Mouse (Mus musculus): ENCODE data around the gene Hist1h4b.

Hist1h4b gene

GRCm38 (mm10) chr13:23740256-23740840 is 16.5 kb upstream of the Hist1h4b start:
- no peak for DNase-seq (ENCODE audit: low read depth)

GRCm38 (mm10) chr13:23740910-23741309 is 15.9 kb upstream of the Hist1h4b start:
- peak; percentile 26 for DNase-seq (ENCODE audit: low read depth)

- peak; percentile 39 for DNase-seq (ENCODE audit: low read depth)
Observed at GRCm38 (mm10) chr13:23742007-23742406, 14.8 kb upstream of the Hist1h4b start.

- DNase-seq (ENCODE audit: low read depth): no peak
Observed at GRCm38 (mm10) chr13:23743215-23743614, 13.6 kb upstream of the Hist1h4b start.

GRCm38 (mm10) chr13:23743963-23744362 is 12.8 kb upstream of the Hist1h4b start:
- DNase-seq (ENCODE audit: low read depth): peak; percentile 18

- DNase-seq (ENCODE audit: low read depth): peak; percentile 57
Observed at GRCm38 (mm10) chr13:23744421-23745380, 12.1 kb upstream of the Hist1h4b start.

GRCm38 (mm10) chr13:23745381-23746161 is 11.2 kb upstream of the Hist1h4b start, which contains the start of gene Hist1h3c:
Gene Hist1h3c (minus strand): TSS chr13:23745602.
- DNase-seq (ENCODE audit: low read depth): peak; percentile 80

- DNase-seq (ENCODE audit: low read depth): peak; percentile 93
Observed at GRCm38 (mm10) chr13:23746201-23747080, 10.4 kb upstream of the Hist1h4b start, which contains the start of gene Hist1h2bb. Gene Hist1h2bb (plus strand): TSS chr13:23746734.

- peak; percentile 74 for DNase-seq (ENCODE audit: low read depth)
Observed at GRCm38 (mm10) chr13:23747081-23747891, 9.5 kb upstream of the Hist1h4b start.

- DNase-seq (ENCODE audit: low read depth): peak; percentile 37
Observed at GRCm38 (mm10) chr13:23747892-23748288, 8.9 kb upstream of the Hist1h4b start.

GRCm38 (mm10) chr13:23749563-23750121 is 7.2 kb upstream of the Hist1h4b start:
- DNase-seq (ENCODE audit: low read depth): peak; percentile 25

GRCm38 (mm10) chr13:23750839-23751477 is 5.9 kb upstream of the Hist1h4b start, which contains the start of gene Hist1h2ab:
Gene Hist1h2ab (plus strand): TSS chr13:23751126.
- peak; percentile 87 for DNase-seq (ENCODE audit: low read depth)

- peak; percentile 73 for DNase-seq (ENCODE audit: low read depth)
Observed at GRCm38 (mm10) chr13:23751478-23751956, 5.3 kb upstream of the Hist1h4b start.

- peak; percentile 95 for DNase-seq (ENCODE audit: low read depth)
Observed at GRCm38 (mm10) chr13:23752067-23752741, 4.6 kb upstream of the Hist1h4b start, which contains the start of gene Hist1h3b. Gene Hist1h3b (plus strand): TSS chr13:23752267.

- DNase-seq (ENCODE audit: low read depth): peak; percentile 57
Observed at GRCm38 (mm10) chr13:23752742-23753172, 4.1 kb upstream of the Hist1h4b start.

GRCm38 (mm10) chr13:23753314-23754078 is 3.3 kb upstream of the Hist1h4b start:
- peak; percentile 18 for DNase-seq (ENCODE audit: low read depth)

GRCm38 (mm10) chr13:23755000-23755399 is 1.8 kb upstream of the Hist1h4b start:
- DNase-seq (ENCODE audit: low read depth): no peak
